Mouse (Mus musculus): ENCODE results near the gene Baz2a. TPM values are rescaled to one million over a fixed set of nuclear protein-coding genes. Genes with fewer than 3 reads are reported as not detected.

Baz2a gene
- polyA plus RNA-seq, 1 experiment from 2014 or later, result 5.8 TPM

DNA sequence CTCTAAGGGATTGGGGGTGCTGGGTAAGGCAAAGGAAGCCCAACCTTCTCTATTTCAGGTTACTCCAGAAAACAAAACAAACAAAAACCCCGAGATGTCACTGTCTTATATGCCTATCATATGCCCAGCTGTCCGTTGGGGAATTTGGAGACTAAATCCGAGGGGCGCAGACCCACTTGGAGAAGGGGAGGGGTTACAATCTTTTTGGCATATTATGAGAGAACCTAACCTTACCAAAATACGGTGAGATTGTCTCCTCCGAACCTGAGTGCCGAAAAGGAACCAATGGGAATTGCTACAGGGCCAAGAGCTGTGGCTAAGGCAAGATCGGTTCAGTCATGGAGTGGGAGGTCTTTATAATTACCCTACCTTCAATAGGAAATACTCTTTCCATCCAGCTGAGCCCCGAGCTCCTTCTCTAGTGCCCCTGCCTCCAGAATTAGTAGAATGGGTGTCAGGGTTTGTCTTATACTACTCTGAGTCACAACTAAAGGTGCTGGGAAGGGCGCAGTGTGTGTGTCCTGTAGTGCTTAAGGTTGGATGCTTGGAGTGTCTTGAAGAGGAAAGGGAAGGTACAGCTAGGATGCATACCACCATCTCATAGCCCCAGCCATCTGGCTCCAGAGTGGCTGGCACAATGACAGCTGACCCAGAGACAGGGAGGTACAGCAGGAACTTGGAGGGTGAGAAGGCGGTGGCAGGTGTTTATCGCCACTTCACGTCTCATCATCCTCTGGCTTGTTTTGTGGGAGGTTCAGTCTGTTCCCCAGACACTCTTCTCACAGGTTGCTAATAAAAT is 2.3 kb downstream of the Baz2a start:
- Histone ChIP-seq H3K36me3 (peaks cover 24% of the 10 kb centered on the region), H3K27me3 (no peaks in the 10 kb centered on the region), H3K27ac (peak overlapping the region; percentile 98), H3K4me1 (replicated peaks) (peaks cover 81% of the 10 kb centered on the region), H3K9ac (peak overlapping the region; percentile 97), H3K4me2 (peak overlapping the region; percentile 95), H3K9me3 (replicated peaks) (no peaks in the 10 kb centered on the region), H3K4me3 (replicated peaks) (peak overlapping the region; percentile 96)
- DNase-seq (peak; percentile 66), ATAC-seq (ENCODE audit: low read depth) (peak; percentile 5)
- WGBS (ENCODE audit: insufficient replicate concordance), result 18% methylated on average over 13 of the region's 13 CpGs

DNA sequence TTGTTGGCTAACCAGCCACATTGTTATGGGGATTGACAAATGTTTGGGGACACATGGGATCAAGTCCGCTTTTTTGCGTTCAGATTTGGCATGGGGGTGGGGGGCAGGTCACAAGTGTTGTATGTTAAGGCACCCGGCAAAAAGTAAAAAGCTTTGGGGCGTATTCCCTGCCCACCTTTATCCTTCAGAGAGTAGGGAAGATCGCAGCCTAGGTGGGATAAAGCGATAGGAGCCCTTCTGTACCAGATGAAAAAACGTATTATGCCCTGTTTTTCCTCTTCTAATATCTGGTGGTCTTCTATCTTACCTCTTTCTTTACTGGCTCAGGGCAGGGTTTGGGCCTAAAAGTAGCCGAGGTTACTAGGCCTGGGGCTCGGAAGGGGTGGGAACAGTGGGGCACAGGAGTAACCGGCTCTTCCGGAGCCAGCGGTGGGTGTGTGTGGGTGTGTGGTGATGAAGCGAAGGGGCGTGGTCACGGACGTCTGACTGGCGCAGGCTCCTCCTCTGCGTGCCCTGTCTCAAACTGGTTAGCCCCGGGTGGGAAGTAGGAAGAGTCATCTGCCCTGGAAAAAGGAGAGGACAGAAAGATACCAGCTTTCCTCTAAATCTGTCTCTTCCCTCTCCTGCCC is 3.1 kb downstream of the Baz2a start:
- peak; percentile 73 for ATAC-seq (ENCODE audit: low read depth)
- DNase-seq, result peak; percentile 91
- Histone ChIP-seq H3K36me3 (peaks cover 20% of the 10 kb centered on the region), H3K4me3 (replicated peaks) (peak overlapping the region; percentile 96), H3K4me1 (replicated peaks) (peaks cover 77% of the 10 kb centered on the region), H3K9ac (peak overlapping the region; percentile 97), H3K27ac (peak overlapping the region; percentile 98), H3K27me3 (no peaks in the 10 kb centered on the region), H3K4me2 (peak overlapping the region; percentile 95), H3K9me3 (replicated peaks) (no peaks in the 10 kb centered on the region)
- WGBS (ENCODE audit: insufficient replicate concordance), result 9% methylated on average over 19 of the region's 19 CpGs

DNA sequence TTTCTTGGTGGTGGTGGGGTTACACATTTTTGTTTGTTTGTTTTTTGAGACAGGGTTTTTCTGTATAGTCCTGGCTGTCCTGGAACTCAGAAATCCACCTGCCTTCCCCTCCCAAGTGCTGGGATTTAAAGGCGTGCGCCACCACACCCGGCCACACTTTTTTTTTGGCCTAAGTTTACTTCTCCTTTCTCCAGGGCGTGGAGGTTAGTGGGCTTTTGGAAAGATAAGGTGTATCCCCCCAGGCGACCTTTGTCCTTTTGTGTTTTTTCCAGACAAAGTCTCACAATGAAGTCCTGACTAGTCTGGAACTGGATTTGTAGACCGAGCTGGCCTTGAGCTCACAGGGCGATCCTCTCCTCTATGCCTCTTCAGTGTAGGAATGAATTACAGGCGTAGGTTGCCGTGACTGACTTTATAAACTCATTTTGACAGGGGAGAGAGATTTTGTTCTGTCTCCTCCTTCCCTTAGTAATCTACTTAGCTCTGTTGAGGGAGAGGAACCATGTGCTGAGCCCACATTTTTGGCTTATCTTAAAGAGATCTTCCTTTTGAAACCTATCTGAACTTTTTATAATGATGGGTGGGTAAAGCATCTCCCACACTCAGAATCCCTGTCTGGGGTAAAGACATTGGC is 3.7 kb downstream of the Baz2a start:
- Histone ChIP-seq H3K36me3 (peaks cover 13% of the 10 kb centered on the region), H3K4me3 (replicated peaks) (peak overlapping the region; percentile 96), H3K27me3 (no peaks in the 10 kb centered on the region), H3K4me1 (replicated peaks) (peaks cover 71% of the 10 kb centered on the region), H3K27ac (peak overlapping the region; percentile 98), H3K9ac (peak overlapping the region; percentile 71), H3K9me3 (replicated peaks) (no peaks in the 10 kb centered on the region), H3K4me2 (peak overlapping the region; percentile 95)
- DNase-seq (no peak), ATAC-seq (ENCODE audit: low read depth) (no peak)
- WGBS (ENCODE audit: insufficient replicate concordance), result 18% methylated on average over 9 of the region's 9 CpGs

DNA sequence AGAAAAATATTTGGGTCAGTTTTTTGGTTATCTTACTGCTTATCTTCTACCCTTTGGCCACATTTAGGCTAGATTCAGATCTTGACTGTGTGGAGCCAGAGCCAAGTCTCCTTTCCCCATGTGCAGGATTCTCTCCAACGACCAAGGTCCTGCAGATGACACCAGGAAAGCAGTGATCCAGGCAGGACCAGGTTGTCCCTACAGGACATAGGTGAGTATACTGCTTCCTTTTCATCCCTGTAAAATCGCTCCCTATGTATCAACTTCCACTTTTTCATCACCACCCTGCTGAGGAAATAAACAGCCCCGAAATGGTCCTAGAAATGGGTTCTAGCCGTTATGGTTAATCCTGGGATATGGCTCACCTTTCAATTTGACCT is 4.9 kb downstream of the Baz2a start:
- no peaks in the 10 kb centered on the region for H3K27me3 ChIP-seq
- peak overlapping the region; percentile 100 for H3K4me3 ChIP-seq (replicated peaks)
- ATAC-seq (ENCODE audit: low read depth) (no peak), DNase-seq (no peak)
- 15% methylated on average over 4 of the region's 4 CpGs for WGBS (ENCODE audit: insufficient replicate concordance)
- peak overlapping the region; percentile 95; the same call in 1 of the 2 replicates for H3K9ac ChIP-seq
- H3K4me2 ChIP-seq, result peak overlapping the region; percentile 96
- peaks cover 10% of the 10 kb centered on the region for H3K36me3 ChIP-seq
- peak overlapping the region; percentile 98 for H3K27ac ChIP-seq
- H3K4me1 ChIP-seq (replicated peaks), result peaks cover 60% of the 10 kb centered on the region
- H3K9me3 ChIP-seq (replicated peaks), result no peaks in the 10 kb centered on the region

DNA sequence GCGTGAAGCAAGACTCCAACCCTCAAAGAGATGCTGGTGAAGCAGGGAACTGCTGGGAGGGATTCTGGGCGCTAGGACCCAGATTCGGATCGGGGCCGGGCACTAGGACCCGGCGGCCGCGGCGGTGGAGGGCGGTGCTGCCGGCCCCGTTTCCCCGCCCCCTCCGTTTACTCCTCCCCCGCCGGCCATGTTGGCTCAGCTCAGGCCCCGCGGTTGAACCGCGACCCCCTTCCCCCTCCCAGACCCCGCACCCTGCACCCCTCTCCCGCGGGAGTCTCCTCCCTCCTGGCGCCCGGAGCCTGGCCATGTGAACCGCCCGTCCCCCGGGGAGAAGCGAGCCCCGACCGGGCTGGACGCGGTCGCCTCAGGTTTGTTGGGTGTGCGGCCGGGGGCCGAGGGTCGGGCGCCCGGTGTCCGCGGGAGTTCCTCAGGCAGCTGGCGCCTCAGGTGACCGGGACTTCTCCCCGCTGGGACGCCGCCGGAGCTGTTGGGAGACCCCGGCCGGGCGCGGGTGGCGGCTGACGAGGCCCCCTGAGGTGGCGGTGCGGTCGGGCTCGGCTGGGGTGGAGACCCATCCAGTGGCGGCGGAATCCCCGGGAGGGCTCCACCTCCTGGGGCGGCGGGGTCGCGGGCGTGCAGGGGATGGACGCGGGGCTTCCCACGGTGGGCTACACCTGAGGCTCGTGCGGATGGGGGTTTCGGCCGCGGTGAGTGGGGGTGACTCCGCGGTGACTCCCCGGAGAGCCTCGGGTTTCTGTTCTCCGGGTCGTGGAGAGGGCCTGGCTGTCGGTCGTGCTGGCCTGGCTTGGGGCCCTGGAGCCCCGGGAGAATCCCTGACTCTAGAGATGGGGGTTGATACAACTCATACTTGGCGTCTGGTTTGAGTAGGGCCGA is 5.6 kb downstream of the Baz2a start:
- WGBS (ENCODE audit: insufficient replicate concordance), result under 1% methylated on average over 84 of the region's 86 CpGs
- H3K9me3 ChIP-seq (replicated peaks), result no peaks in the 10 kb centered on the region
- H3K4me2 ChIP-seq, result peak overlapping the region; percentile 96
- peak; percentile 46 for ATAC-seq (ENCODE audit: low read depth)
- peak; percentile 69 for DNase-seq
- H3K27ac ChIP-seq, result peak overlapping the region; percentile 98
- no peaks in the 10 kb centered on the region for H3K27me3 ChIP-seq
- H3K9ac ChIP-seq, result peak overlapping the region; percentile 95
- peak overlapping the region; percentile 100 for H3K4me3 ChIP-seq (replicated peaks)
- H3K36me3 ChIP-seq, result peaks cover 10% of the 10 kb centered on the region
- H3K4me1 ChIP-seq (replicated peaks), result peaks cover 58% of the 10 kb centered on the region

DNA sequence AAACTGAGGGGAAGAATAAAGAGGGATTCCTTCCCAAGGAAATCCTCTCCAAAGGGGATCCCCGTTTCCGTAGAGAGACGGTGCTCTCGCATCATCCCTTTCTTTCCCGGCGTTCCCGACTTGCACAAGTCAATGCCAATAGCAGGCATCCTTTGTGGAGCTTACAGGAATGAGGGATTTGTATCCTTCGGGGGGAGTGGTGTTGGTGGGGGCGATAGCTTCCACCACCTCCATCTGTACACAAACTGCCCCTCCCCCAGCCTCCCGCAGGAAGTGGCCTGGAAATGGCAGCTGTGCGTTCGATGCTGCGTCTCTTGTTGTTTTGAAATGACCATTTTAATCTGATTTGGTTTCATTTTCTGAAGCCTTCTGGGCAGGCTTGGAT is 6.2 kb downstream of the Baz2a start:
- WGBS (ENCODE audit: insufficient replicate concordance), result 0% methylated on average over 13 of the region's 13 CpGs
- DNase-seq, result peak; percentile 47
- Histone ChIP-seq H3K27me3 (no peaks in the 10 kb centered on the region), H3K4me2 (peak overlapping the region; percentile 96), H3K27ac (peak overlapping the region; percentile 74), H3K4me3 (replicated peaks) (peak overlapping the region; percentile 100), H3K4me1 (replicated peaks) (peaks cover 55% of the 10 kb centered on the region), H3K36me3 (peaks cover 10% of the 10 kb centered on the region), H3K9me3 (replicated peaks) (no peaks in the 10 kb centered on the region), H3K9ac (peak overlapping the region; percentile 95)
- ATAC-seq (ENCODE audit: low read depth), result no peak

DNA sequence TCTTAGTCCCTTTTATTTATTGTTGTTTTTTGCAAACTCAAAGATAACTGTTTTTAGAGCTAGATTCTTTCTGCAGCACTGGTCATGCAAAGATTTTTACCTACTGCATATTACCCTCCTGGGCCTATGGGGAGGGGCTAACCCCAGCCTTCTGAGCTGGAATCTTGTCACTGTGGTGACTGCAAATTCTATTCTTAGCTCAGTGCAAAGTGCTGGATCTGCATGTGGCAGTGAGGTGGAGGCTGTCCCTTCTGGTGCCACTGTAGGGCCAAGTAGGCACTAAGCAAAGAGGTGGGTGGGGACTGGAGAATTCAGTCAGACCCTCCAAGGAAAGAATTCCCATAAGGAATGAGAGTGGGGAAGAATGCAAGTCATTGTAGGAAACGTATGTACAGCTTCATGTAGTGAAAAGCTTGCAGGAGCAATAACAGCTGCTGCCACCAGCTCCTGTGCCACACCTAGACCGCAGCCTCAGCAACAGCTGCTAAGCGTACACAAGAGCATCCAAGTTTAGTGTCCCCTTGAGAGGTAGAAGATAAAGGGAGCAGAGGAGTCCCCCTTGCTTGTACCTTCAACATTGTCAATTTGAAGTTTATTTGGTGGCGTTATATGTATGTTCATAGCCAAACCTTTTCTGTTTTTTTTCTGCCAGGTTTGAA is 18.9 kb downstream of the Baz2a start:
- no peak for DNase-seq
- no peak overlapping the region for H3K4me2 ChIP-seq
- H3K36me3 ChIP-seq, result peaks cover 65% of the 10 kb centered on the region
- no peaks in the 10 kb centered on the region for H3K27me3 ChIP-seq
- H3K9me3 ChIP-seq (replicated peaks), result no peaks in the 10 kb centered on the region
- H3K9ac ChIP-seq, result no peak overlapping the region
- 87% methylated on average over 4 of the region's 4 CpGs for WGBS (ENCODE audit: insufficient replicate concordance)
- no peaks in the 10 kb centered on the region for H3K4me1 ChIP-seq (replicated peaks)
- H3K27ac ChIP-seq, result no peak overlapping the region
- H3K4me3 ChIP-seq (replicated peaks), result no peak overlapping the region
- ATAC-seq (ENCODE audit: low read depth), result no peak

DNA sequence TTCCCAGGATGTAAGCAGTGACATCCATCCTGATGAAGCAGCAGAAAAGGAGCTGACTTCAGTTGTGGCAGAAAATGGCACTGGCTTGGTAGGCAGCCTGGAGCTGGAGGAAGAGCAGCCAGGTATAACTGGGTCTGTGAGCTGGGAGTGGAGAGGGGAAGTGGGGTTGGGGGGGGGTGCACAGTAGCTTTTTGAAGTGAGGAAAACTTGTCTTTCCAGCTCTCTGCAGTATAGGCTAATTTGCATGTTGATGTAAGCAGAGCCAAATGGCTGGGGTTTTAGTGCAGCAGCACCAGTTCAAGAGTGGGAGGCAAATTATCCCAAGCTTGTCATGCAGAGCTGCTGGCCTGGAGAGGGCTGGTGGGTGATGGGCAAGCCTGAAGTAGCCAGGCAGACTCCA is 19.9 kb downstream of the Baz2a start:
- no peak for DNase-seq
- peaks cover 75% of the 10 kb centered on the region for H3K36me3 ChIP-seq
- H3K9me3 ChIP-seq (replicated peaks), result no peaks in the 10 kb centered on the region
- no peak overlapping the region for H3K4me3 ChIP-seq (replicated peaks)
- no peak overlapping the region for H3K4me2 ChIP-seq
- no peaks in the 10 kb centered on the region for H3K4me1 ChIP-seq (replicated peaks)
- no peak overlapping the region for H3K27ac ChIP-seq
- H3K27me3 ChIP-seq, result no peaks in the 10 kb centered on the region
- ATAC-seq (ENCODE audit: low read depth), result no peak
- H3K9ac ChIP-seq, result no peak overlapping the region

DNA sequence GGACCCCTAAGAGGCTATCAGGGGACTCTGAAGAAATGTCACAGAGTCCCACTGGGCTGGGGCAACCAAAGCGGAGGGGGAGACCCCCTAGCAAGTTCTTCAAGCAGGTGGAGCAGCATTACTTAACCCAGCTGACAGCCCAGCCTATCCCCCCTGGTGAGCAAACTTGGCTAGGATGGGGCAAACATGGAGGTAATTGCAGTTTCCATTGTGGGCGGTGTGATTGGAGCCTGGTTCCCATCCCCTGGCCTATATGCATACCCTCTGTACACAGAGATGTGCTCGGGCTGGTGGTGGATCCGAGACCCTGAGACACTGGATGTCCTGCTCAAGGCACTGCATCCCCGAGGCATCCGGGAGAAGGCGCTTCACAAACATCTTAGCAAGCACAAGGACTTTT is 32.5 kb downstream of the Baz2a start:
- Histone ChIP-seq H3K4me1 (replicated peaks) (no peaks in the 10 kb centered on the region), H3K27me3 (no peaks in the 10 kb centered on the region), H3K9ac (no peak overlapping the region), H3K27ac (no peak overlapping the region), H3K36me3 (peaks cover 95% of the 10 kb centered on the region), H3K4me2 (no peak overlapping the region), H3K9me3 (replicated peaks) (no peaks in the 10 kb centered on the region), H3K4me3 (replicated peaks) (no peak overlapping the region)
- WGBS (ENCODE audit: insufficient replicate concordance), result 92% methylated on average over 7 of the region's 7 CpGs
- ATAC-seq (ENCODE audit: low read depth), result no peak
- no peak for DNase-seq

DNA sequence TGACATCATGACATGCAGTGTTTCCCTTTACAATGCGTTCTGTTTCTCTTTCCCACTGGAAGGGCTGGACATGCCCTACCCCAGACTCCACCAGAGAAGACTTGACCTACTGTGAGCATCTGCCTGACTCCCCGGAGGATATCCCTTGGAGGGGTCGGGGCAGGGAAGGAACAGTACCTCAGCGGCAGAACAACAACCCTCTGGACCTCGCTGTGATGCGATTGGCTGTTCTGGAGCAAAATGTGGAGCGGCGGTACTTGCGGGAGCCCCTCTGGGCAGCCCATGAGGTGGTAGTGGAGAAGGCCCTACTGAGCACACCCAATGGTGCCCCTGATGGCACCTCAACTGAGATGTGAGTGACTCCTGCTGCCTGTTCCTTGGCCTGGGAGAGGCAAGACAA is 33.5 kb downstream of the Baz2a start:
- 93% methylated on average over 9 of the region's 9 CpGs for WGBS (ENCODE audit: insufficient replicate concordance)
- H3K36me3 ChIP-seq, result peaks cover 93% of the 10 kb centered on the region
- no peaks in the 10 kb centered on the region for H3K9me3 ChIP-seq (replicated peaks)
- no peak for DNase-seq
- no peak overlapping the region for H3K9ac ChIP-seq
- H3K27ac ChIP-seq, result no peak overlapping the region
- H3K4me3 ChIP-seq (replicated peaks), result no peak overlapping the region
- no peak for ATAC-seq (ENCODE audit: low read depth)
- H3K27me3 ChIP-seq, result no peaks in the 10 kb centered on the region
- no peak overlapping the region for H3K4me2 ChIP-seq
- H3K4me1 ChIP-seq (replicated peaks), result no peaks in the 10 kb centered on the region

All from liver, embryonic 13.5 days (tissue).